Mouse (Mus musculus) kidney, adult 2 months (tissue): ENCODE results near the gene Naxd.

Experiments
- CTCF ChIP-seq: fragments of 200-500 bp; conservative IDR thresholded peaks from 2 replicates; pipeline ENCODE4 v1.5.1; 2011; ENCODE audit warnings: low read depth, mild to moderate bottlenecking, control low read depth, low read length, moderate library complexity, mixed read lengths; ENCODE audit not compliant: insufficient read depth, insufficient read length
- POLR2A ChIP-seq: fragments of 200-500 bp; IDR thresholded peaks from one replicate; pipeline ENCODE4 v1.6.1; 2011; ENCODE audit warnings: low read depth, low read length, control low read depth

DNA sequence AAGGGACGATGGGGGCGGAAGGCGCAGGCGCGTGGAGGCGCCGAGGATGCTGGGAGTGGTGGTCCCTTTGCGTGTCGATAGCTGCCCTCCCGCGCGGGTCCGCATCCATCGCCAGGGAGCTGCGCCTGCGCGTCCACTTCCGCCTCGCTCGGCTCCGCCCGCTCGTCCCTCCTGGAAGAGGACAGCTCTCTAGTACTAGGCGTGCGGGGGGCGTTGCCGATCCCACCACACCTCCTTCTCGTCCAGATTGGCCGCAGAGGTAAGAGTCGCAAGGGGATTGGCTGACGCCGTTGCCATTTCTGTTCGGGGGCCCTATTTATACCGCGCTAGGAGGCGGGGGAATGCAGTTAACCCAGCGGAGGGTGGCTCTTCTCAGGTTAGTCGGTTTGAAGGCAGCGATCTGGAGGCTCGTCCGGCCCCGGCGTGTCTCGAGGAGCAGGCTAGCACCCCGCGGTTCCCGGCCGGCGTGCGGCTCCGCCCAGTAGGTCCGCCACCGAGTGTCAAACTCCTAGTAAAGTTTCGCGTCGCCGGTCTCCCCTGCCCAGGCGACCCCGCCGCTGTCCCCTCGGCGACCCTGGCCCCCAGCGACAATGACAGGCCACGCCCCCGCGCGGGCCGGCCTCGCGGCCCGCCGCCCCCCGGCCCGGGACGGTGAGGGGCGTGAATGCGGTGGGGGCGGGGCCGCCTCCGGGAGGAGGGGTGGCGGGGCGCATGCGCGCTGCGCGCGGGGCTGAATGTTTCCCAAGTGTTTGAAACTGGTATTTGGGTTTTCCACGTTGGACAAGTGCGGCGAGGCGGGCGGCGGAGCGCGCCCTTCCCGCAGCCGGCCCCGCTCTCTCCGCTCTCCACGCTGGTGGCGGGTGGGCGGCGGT, 58.6 kb downstream of the Naxd start:
- peak; percentile 97 for TF ChIP-seq POLR2A
- no peak for TF ChIP-seq CTCF
